Mouse (Mus musculus) erythroblast, embryonic 14.5 days (primary cell): ENCODE data around the gene Il4i1.

Experiments used
- GATA1 ChIP-seq: IDR thresholded peaks from 2 replicates; pipeline ENCODE4 v1.6.1; 2012; ENCODE audit warnings: low read length, inconsistent platforms, mixed read lengths
- TAL1 ChIP-seq: IDR thresholded peaks from 3 replicates; pipeline ENCODE4 v1.6.1; 2012; ENCODE audit warnings: low read length, inconsistent platforms, mixed read lengths

- TF ChIP-seq TAL1, result no peak
- TF ChIP-seq GATA1, result no peak
These were observed 51.6 kb downstream of the Il4i1 start for GRCm38 (mm10) chr7:44867802-44868201.
